Mouse (Mus musculus): ENCODE results near the gene Map2k1.

GRCm38 (mm10) chr9:64178610-64178973, 74.8 kb downstream of the Map2k1 start:
- no peak for TF ChIP-seq TAL1 (IDR thresholded peaks at IDR 0.05; ENCODE audit: low read length)
- no peak for TF ChIP-seq GATA1 (IDR thresholded peaks at IDR 0.05; ENCODE audit: low read length)
